Mouse (Mus musculus) forebrain, postnatal 0 days (tissue): ENCODE measurements around the gene Pi4k2b. TPM values are rescaled to one million over a fixed set of nuclear protein-coding genes. Genes with fewer than 3 reads are reported as not detected.

Experiments used
- ATAC-seq: fragments of 200-750 bp; cut with Nextera tagmentation; 2 replicates; pipeline ENCODE4 v1.8.0; 2017; ENCODE audit warnings: mild to moderate bottlenecking, moderate library complexity
- DNase-seq: peaks from one replicate; pipeline ENCODE4 v3.0.0-alpha.2; 2015
- H3K27ac ChIP-seq: fragments of 300-500 bp; sonication (generic); 2 replicates; pipeline ENCODE4 v1.5.1; 2014; ENCODE audit warnings: low read depth, mild to moderate bottlenecking, antibody characterized with exemption, low read length, moderate library complexity, mixed read lengths
- H3K27me3 ChIP-seq: fragments of 300-500 bp; sonication (generic); 2 replicates; pipeline ENCODE4 v1.6.1; 2014; ENCODE audit warnings: mild to moderate bottlenecking, low read length, mixed read lengths; ENCODE audit not compliant: insufficient read depth
- H3K36me3 ChIP-seq: fragments of 300-500 bp; sonication (generic); 2 replicates; pipeline ENCODE4 v1.6.1; 2014; ENCODE audit warnings: mild to moderate bottlenecking, moderate library complexity; ENCODE audit not compliant: insufficient read depth
- H3K4me1 ChIP-seq: fragments of 300-500 bp; sonication (generic); 2 replicates; pipeline ENCODE4 v1.6.1; 2014; ENCODE audit warnings: antibody characterized with exemption; ENCODE audit not compliant: insufficient read depth
- H3K4me2 ChIP-seq: fragments of 300-500 bp; sonication (generic); 2 replicates; pipeline ENCODE4 v1.6.1; 2014; ENCODE audit warnings: low read depth, mild to moderate bottlenecking, moderate library complexity
- H3K4me3 ChIP-seq: fragments of 300-500 bp; sonication (generic); 2 replicates; pipeline ENCODE4 v1.5.1; 2014; ENCODE audit warnings: low read depth, low read length, mixed read lengths
- H3K9ac ChIP-seq: fragments of 300-500 bp; sonication (generic); 2 replicates; pipeline ENCODE4 v1.6.1; 2014; ENCODE audit warnings: mild to moderate bottlenecking
- H3K9me3 ChIP-seq: fragments of 300-500 bp; sonication (generic); 2 replicates; pipeline ENCODE4 v1.6.1; 2016; ENCODE audit warnings: low read length
- CTCF ChIP-seq: sonication (generic); IDR thresholded peaks from 2 replicates; pipeline ENCODE4 v1.5.1; 2016; ENCODE audit warnings: antibody characterized with exemption, control low read depth, low read depth
- WGBS: fragments of 180-500 bp; shearing (Covaris S2); extraction: QIAGEN DNeasy Blood & Tissue Kit; methylation state at CpG from one replicate; pipeline ENCODE4 v1.1.7; 2014; 5-methylcytosine and 5-hydroxymethylcytosine counted together
- polyA plus RNA-seq: library from polyadenylated mRNA; unstranded; fragments of >200 nt; fragmentation: Nextera tagmentation; extraction: Ambion mirVana; gene quantifications from 2 replicates; pipeline ENCODE4 v1.2.1, GENCODE M21; 2015
- total RNA-seq: library from RNA; depleted of rRNA; stranded (reverse); fragments of >200 nt; gene quantifications from 2 replicates; pipeline ENCODE4 v1.2.3, GENCODE M21; 2014

Pi4k2b gene
- total and polyA plus RNA-seq, 2 experiments from 2014 or later, result 2.0 to 6.4 TPM

- H3K9ac ChIP-seq, result no peak overlapping the region
- peak overlapping the region; percentile 50; the same call in 1 of the 2 replicates for H3K27ac ChIP-seq
- ATAC-seq (peak; percentile 77), DNase-seq (peak; percentile 32)
- H3K9me3 ChIP-seq, result no peaks in the 10 kb centered on the region
- 78% methylated on average over 12 of the region's 12 CpGs for WGBS
- no peaks in the 10 kb centered on the region for H3K27me3 ChIP-seq
- no peaks in the 10 kb centered on the region for H3K4me1 ChIP-seq
- peaks cover 23% of the 10 kb centered on the region for H3K36me3 ChIP-seq
- no peak for TF ChIP-seq CTCF
- H3K4me2 ChIP-seq, result no peak overlapping the region
- no peak overlapping the region for H3K4me3 ChIP-seq
Measured at GRCm38 (mm10) chr5:52799274-52799985, 58.1 kb downstream of the Pi4k2b start.

GRCm38 (mm10) chr5:52805801-52806200 is 64.4 kb downstream of the Pi4k2b start:
- Histone ChIP-seq H3K4me2 (no peak overlapping the region), H3K27ac (no peak overlapping the region), H3K36me3 (peaks cover 10% of the 10 kb centered on the region; the same call in 1 of the 2 replicates), H3K4me1 (no peaks in the 10 kb centered on the region), H3K9me3 (no peaks in the 10 kb centered on the region), H3K9ac (no peak overlapping the region), H3K27me3 (no peaks in the 10 kb centered on the region), H3K4me3 (no peak overlapping the region)
- WGBS, result 85% methylated on average over 4 of the region's 4 CpGs
- DNase-seq (no peak), ATAC-seq (peak; percentile 14; the same call in 1 of the 2 replicates)
- TF ChIP-seq CTCF, result no peak

GRCm38 (mm10) chr5:52806349-52806748 is 65.0 kb downstream of the Pi4k2b start:
- ATAC-seq, result no peak; the same call in 1 of the 2 replicates
- Histone ChIP-seq H3K4me2 (no peak overlapping the region), H3K4me3 (no peak overlapping the region), H3K9ac (no peak overlapping the region), H3K27me3 (no peaks in the 10 kb centered on the region), H3K9me3 (no peaks in the 10 kb centered on the region), H3K27ac (no peak overlapping the region), H3K36me3 (peaks cover 10% of the 10 kb centered on the region; the same call in 1 of the 2 replicates), H3K4me1 (no peaks in the 10 kb centered on the region)
- DNase-seq, result peak; percentile 25
- WGBS, result 80% methylated on average over 8 of the region's 8 CpGs
- TF ChIP-seq CTCF, result no peak

DNA sequence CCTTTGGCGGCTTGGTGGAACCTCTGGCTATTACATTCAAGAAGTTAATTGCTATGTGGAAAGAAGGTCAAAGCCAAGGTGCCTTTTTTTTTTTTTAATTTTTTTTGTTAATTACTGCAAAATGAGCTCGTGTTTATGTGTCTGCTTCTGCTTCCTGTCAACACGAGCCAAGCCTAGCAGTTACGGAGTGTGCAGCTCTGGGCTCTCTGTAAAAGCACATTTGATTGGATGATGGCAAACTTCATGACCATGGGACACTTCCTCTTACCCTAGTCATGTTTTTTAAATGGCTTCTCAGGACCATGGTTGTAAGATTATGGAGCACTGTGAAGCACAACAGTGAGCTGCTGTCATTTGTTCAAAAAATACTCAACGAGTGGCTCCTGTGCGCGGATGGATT is 65.7 kb downstream of the Pi4k2b start:
- H3K36me3 ChIP-seq, result peaks cover 10% of the 10 kb centered on the region; the same call in 1 of the 2 replicates
- no peak for DNase-seq
- no peak overlapping the region for H3K4me3 ChIP-seq
- 82% methylated on average over 7 of the region's 7 CpGs for WGBS
- no peaks in the 10 kb centered on the region for H3K27me3 ChIP-seq
- no peak overlapping the region for H3K27ac ChIP-seq
- no peak for TF ChIP-seq CTCF
- no peak overlapping the region for H3K9ac ChIP-seq
- H3K4me1 ChIP-seq, result no peaks in the 10 kb centered on the region
- no peaks in the 10 kb centered on the region for H3K9me3 ChIP-seq
- ATAC-seq, result no peak
- H3K4me2 ChIP-seq, result no peak overlapping the region

DNA sequence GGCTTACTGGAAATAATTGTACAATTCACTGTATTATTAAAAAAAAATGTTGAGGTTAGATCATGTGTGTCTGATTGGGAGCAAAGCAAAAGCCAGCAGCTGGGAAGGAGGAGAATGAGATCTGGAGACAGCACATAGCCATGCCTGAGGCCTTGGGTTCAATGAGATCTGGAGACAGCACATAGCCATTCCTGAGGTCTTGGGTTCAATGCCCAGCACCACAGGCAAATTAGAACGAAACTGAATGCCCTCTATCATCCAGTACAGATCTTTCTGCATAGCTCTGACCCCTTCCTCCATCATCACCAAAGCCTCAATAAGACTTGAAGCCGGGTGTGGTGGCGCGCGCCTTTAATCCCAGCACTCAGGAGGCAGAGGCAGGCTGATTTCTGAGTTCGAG is 69.1 kb downstream of the Pi4k2b start:
- no peaks in the 10 kb centered on the region for H3K27me3 ChIP-seq
- H3K9me3 ChIP-seq, result no peaks in the 10 kb centered on the region
- no peaks in the 10 kb centered on the region for H3K4me1 ChIP-seq
- DNase-seq (no peak), ATAC-seq (no peak)
- no peak overlapping the region for H3K27ac ChIP-seq
- WGBS, result 96% methylated on average over 6 of the region's 6 CpGs
- H3K9ac ChIP-seq, result no peak overlapping the region
- TF ChIP-seq CTCF, result no peak
- H3K36me3 ChIP-seq, result peaks cover 12% of the 10 kb centered on the region
- no peak overlapping the region for H3K4me2 ChIP-seq
- no peak overlapping the region for H3K4me3 ChIP-seq

GRCm38 (mm10) chr5:52811056-52811455 is 69.7 kb downstream of the Pi4k2b start:
- no peak for ATAC-seq
- TF ChIP-seq CTCF, result no peak
- H3K9ac ChIP-seq, result no peak overlapping the region
- no peaks in the 10 kb centered on the region for H3K9me3 ChIP-seq
- no peaks in the 10 kb centered on the region for H3K4me1 ChIP-seq
- H3K27me3 ChIP-seq, result no peaks in the 10 kb centered on the region
- WGBS, result 92% methylated on average over 14 of the region's 14 CpGs
- peaks cover 12% of the 10 kb centered on the region for H3K36me3 ChIP-seq
- no peak overlapping the region for H3K4me3 ChIP-seq
- H3K27ac ChIP-seq, result no peak overlapping the region
- DNase-seq, result no peak
- no peak overlapping the region for H3K4me2 ChIP-seq

GRCm38 (mm10) chr5:52812456-52812855 is 71.1 kb downstream of the Pi4k2b start:
- 84% methylated on average over 10 of the region's 10 CpGs for WGBS
- Histone ChIP-seq H3K4me3 (no peak overlapping the region), H3K4me1 (no peaks in the 10 kb centered on the region), H3K27me3 (no peaks in the 10 kb centered on the region), H3K4me2 (no peak overlapping the region), H3K27ac (no peak overlapping the region), H3K9ac (no peak overlapping the region), H3K36me3 (peaks cover 12% of the 10 kb centered on the region), H3K9me3 (no peaks in the 10 kb centered on the region)
- DNase-seq (no peak), ATAC-seq (no peak)
- no peak for TF ChIP-seq CTCF
